Mouse (Mus musculus) spleen, adult 2 months (tissue): Measurements from ENCODE around the gene Ipp.

Experiments
- CTCF ChIP-seq: fragments of 200-500 bp; IDR thresholded peaks from 2 replicates; pipeline ENCODE4 v1.5.1; 2011; ENCODE audit warnings: mild to moderate bottlenecking, inconsistent platforms; ENCODE audit not compliant: insufficient read depth, insufficient read length, insufficient replicate concordance; ENCODE audit errors: extremely low read depth
- POLR2A ChIP-seq: fragments of 200-500 bp; IDR thresholded peaks from 2 replicates; pipeline ENCODE4 v1.6.1; 2011; ENCODE audit warnings: low read depth, low read length, inconsistent platforms

- TF ChIP-seq POLR2A: no peak
- no peak for TF ChIP-seq CTCF
Measured at GRCm38 (mm10) chr4:116553035-116553434, 45.7 kb downstream of the Ipp start.
